In the genomic region with DNA sequence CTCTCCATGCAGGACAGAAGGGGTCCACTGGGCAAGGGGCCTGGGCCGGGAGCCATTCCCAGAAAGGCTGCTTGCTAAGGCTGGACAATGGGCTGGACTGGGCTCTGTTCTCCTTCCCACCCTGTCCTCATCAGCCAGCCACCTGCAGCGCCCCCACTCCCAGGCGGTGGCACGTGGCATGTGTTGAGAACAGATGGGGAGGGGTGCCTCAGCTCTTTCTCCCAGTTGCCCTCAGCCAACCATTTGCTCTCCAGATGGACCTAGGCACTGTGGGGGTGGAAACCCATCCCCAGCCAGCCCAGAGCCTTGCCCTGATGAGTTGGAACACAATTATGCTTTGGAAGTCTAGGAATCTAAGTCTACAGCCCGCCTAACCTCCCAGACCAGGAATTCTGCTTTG, we compare ENCODE assay signal across 27 mouse cellular contexts. TPM values are rescaled to one million over a fixed set of nuclear protein-coding genes. Genes with fewer than 3 reads are reported as not detected.
A peak's percentile ranks its signal among the peaks of the same experiment; 100 is the strongest.
DNase-seq lines count a peak whose midpoint lies in the region; ATAC-seq lines count a peak whose summit lies in the region.
"Had no signal": no experiment of that assay in that cellular context is flagged by ENCODE, and none has a peak within 500 bp of the region (broad histone marks: within the 10 kb centered on the region; RNA-seq: fewer than 3 reads in every experiment).

No protein-coding gene starts in this region.

- peaks cover 92% of the 10 kb centered on the region for H3K4me1 ChIP-seq in forebrain, embryonic 10.5 days
- peaks cover 97% of the 10 kb centered on the region for H3K4me1 ChIP-seq in forebrain, embryonic 12.5 days
- H3K4me1 ChIP-seq: liver, embryonic 12.5 days had no signal

- WGBS in forebrain, embryonic 10.5 days, result 83% methylated on average over 5 of the region's 5 CpGs
- WGBS in forebrain, embryonic 12.5 days, result 87% methylated on average over 5 of the region's 5 CpGs

- no peaks in the 10 kb centered on the region for H3K9me3 ChIP-seq in forebrain, embryonic 10.5 days
- H3K9me3 ChIP-seq in forebrain, embryonic 12.5 days, result no peaks in the 10 kb centered on the region
- H3K9me3 ChIP-seq: embryonic facial prominence, embryonic 10.5 days; heart, embryonic 15.5 days; limb, embryonic 13.5 days; liver, embryonic 12.5 days; midbrain, embryonic 13.5 days had no signal

- H3K4me3 ChIP-seq in forebrain, embryonic 10.5 days, result no peak overlapping the region
- H3K4me3 ChIP-seq in forebrain, embryonic 12.5 days (replicated peaks), result no peak overlapping the region
- H3K4me3 ChIP-seq: embryonic facial prominence, embryonic 10.5 days; heart, embryonic 15.5 days; layer of hippocampus, adult 2 months; limb, embryonic 13.5 days; liver, embryonic 12.5 days; midbrain, embryonic 13.5 days had no signal

- no peak overlapping the region for H3K9ac ChIP-seq in forebrain, embryonic 12.5 days
- H3K9ac ChIP-seq: heart, embryonic 15.5 days; limb, embryonic 13.5 days; liver, embryonic 12.5 days; midbrain, embryonic 13.5 days had no signal

- ATAC-seq in forebrain, embryonic 12.5 days (ENCODE audit: low FRiP score), result no peak
- ATAC-seq: hindbrain, embryonic 16.5 days; intestine, embryonic 16.5 days; liver, embryonic 12.5 days; midbrain, embryonic 13.5 days had no signal

- H3K36me3 ChIP-seq in forebrain, embryonic 10.5 days (replicated peaks), result peaks cover 27% of the 10 kb centered on the region
- no peaks in the 10 kb centered on the region; the same call in 1 of the 2 replicates for H3K36me3 ChIP-seq in forebrain, embryonic 12.5 days (replicated peaks)
- H3K36me3 ChIP-seq: embryonic facial prominence, embryonic 10.5 days; heart, embryonic 15.5 days; limb, embryonic 13.5 days; liver, embryonic 12.5 days; midbrain, embryonic 13.5 days had no signal

- intact Hi-C loops in left cerebral cortex, postnatal 4 days (cut with DNase I), result no loop called here

- H3K27ac ChIP-seq in forebrain, embryonic 10.5 days, result peak overlapping the region; percentile 60
- no peak overlapping the region for H3K27ac ChIP-seq in forebrain, embryonic 12.5 days
- H3K27ac ChIP-seq: embryonic facial prominence, embryonic 10.5 days; heart, embryonic 15.5 days; layer of hippocampus, adult 2 months; limb, embryonic 13.5 days; liver, embryonic 12.5 days had no signal

- peaks cover 15% of the 10 kb centered on the region; the same call in 1 of the 2 replicates for H3K27me3 ChIP-seq in forebrain, embryonic 10.5 days (ENCODE audit: poor library complexity, severe bottlenecking)
- no peaks in the 10 kb centered on the region for H3K27me3 ChIP-seq in forebrain, embryonic 12.5 days
- H3K27me3 ChIP-seq: midbrain, embryonic 13.5 days had no signal

- no peak overlapping the region for H3K4me2 ChIP-seq in forebrain, embryonic 12.5 days
- H3K4me2 ChIP-seq: heart, embryonic 15.5 days; limb, embryonic 13.5 days; liver, embryonic 12.5 days; midbrain, embryonic 13.5 days had no signal

- no peak for DNase-seq in forebrain, embryonic 10.5 days (ENCODE audit: extremely low spot score, low spot score)
- peak; percentile 73 for DNase-seq in left cerebral cortex, postnatal 4 days
- no peak for DNase-seq in left cerebral cortex, adult 9 months (ENCODE audit: low spot score in 2 of 2)
- DNase-seq in cerebellum, adult 8-10 months, result peak; percentile 50
- DNase-seq in cerebellum, postnatal 36 days, result peak; percentile 56 to 61
- no peak for DNase-seq in right cerebral cortex, adult 2 months (ENCODE audit: low spot score in 2 of 2)
- no peak for DNase-seq in layer of hippocampus, adult 18-20 months (ENCODE audit: low spot score in 2 of 2)
- DNase-seq: adrenal gland, postnatal 14 days; heart, postnatal 36 days; kidney, adult 9 months; kidney, postnatal 14 days; lung, adult 18-20 months; lung, postnatal 10 days; right cerebral cortex, postnatal 25 days; spleen, adult 18-20 months; thymus, postnatal 25 days had no signal

RNA-seq across cellular contexts. Expression of gene Sema5b, which starts 59.3 kb away (rescaled TPM):
- 35.7 and 37.5 TPM in 2 replicates for polyA plus RNA-seq in forebrain, embryonic 10.5 days (2016; fragmentation: Nextera tagmentation; extraction: Ambion mirVana)
- 55.7 and 59.5 TPM in 2 replicates for polyA plus RNA-seq in forebrain, embryonic 12.5 days (2016; fragmentation: Nextera tagmentation; extraction: Ambion mirVana)
- 10 to 100 TPM; 29.9 to 30.5 TPM for total RNA-seq in left cerebral cortex, postnatal 4 days (2021)
- 10 to 100 TPM; 11.1 to 14.1 TPM for total RNA-seq in layer of hippocampus, adult 18-20 months (2021)
- total RNA-seq: common myeloid progenitor, adult 5-6 weeks; megakaryocyte, adult 5-6 weeks had no signal

Comparison
In these comparisons a context has a peak if more than half of its experiments do, and no peak if none do; other contexts are left out.
1. DNase-seq: peak in left cerebral cortex, postnatal 4 days (single experiment), cerebellum, adult 8-10 months (single experiment) and cerebellum, postnatal 36 days (2 of 2); none in forebrain, embryonic 10.5 days (single experiment), left cerebral cortex, adult 9 months (0 of 2), right cerebral cortex, adult 2 months (0 of 2) and layer of hippocampus, adult 18-20 months (0 of 2).